Mouse (Mus musculus): ENCODE measurements at regions not wholly inside any gene's neighbourhood (a gene's known extent, or its start where the extent isn't known, plus 50 kb on each side); places are given as distances from the start of the nearest gene placed in this dataset.

DNA sequence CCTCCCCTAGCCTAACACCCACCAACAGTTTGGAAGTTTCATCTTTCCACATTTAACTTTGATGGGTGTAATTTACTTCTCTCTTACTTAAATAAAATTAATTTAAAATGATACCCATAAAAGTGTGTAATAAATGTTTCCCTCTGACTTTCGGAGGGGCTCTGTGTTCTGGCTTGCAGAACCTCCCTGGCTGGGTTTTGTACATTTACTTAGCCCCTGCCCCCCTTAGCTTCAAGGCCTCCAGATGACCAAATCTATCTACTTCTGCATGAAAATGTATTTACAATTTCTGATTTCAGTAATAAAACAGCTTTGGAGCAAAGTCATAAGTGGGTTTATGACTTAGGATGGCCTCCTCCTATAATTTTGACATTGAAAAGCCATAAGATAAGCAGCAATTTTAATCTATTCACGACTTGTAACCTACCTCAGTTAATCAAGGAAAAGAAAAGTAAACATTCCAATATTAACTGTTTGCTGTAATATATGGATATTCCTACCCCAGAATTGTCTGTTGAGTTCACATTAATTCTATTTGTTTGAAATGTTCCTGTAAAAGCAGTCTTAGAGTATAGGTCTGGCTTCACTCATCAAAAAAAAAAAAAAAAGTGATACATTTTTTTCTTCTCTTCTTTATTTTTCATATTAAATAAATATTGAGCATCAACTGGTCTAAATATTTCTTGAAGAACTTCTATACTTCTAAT lies 147.2 kb upstream of the Cxadr start:
- TF ChIP-seq CTCF (conservative IDR thresholded peaks at IDR 0.05; ENCODE audit: low read length) = no peak
- no peak for TF ChIP-seq POU5F1 (IDR thresholded peaks at IDR 0.05; ENCODE audit: borderline replicate concordance, low read length)

All from E14TG2a.4 (cell line).